In genomic region chr8:128450390-128451032, GRCm38 (mm10) we compare ENCODE assay signal across 9 mouse cellular contexts.
A peak's percentile ranks its signal among the peaks of the same experiment; 100 is the strongest.
DNase-seq lines count a peak whose midpoint lies in the region; ATAC-seq lines count a peak whose summit lies in the region.
"Had no signal": no experiment of that assay in that cellular context is flagged by ENCODE, and none has a peak within 500 bp of the region (broad histone marks: within the 10 kb centered on the region; RNA-seq: fewer than 3 reads in every experiment).

No protein-coding gene starts in this region.

- 67% methylated on average over 9 of the region's 9 CpGs for WGBS in intestine, embryonic 15.5 days
- 67% methylated on average over 9 of the region's 9 CpGs for WGBS in intestine, embryonic 16.5 days
- WGBS in hindbrain, embryonic 10.5 days = 63% methylated on average over 9 of the region's 9 CpGs
- 44% methylated on average over 9 of the region's 9 CpGs for WGBS in midbrain, embryonic 13.5 days

- no peak overlapping the region for H3K4me2 ChIP-seq in intestine, embryonic 15.5 days (replicated peaks)
- no peak overlapping the region for H3K4me2 ChIP-seq in intestine, embryonic 16.5 days (ENCODE audit: low read depth, low read length)
- 0 out of 2 replicates have a peak overlapping the region, but pooled peaks have one; percentile 11 for H3K4me2 ChIP-seq in midbrain, embryonic 13.5 days (replicated peaks)

- no peak overlapping the region for H3K9ac ChIP-seq in intestine, embryonic 15.5 days
- no peak overlapping the region for H3K9ac ChIP-seq in intestine, embryonic 16.5 days (ENCODE audit: low read depth, low read length)
- H3K9ac ChIP-seq in midbrain, embryonic 13.5 days (replicated peaks) = no peak overlapping the region

- no peaks in the 10 kb centered on the region for H3K9me3 ChIP-seq in intestine, embryonic 15.5 days
- no peaks in the 10 kb centered on the region for H3K9me3 ChIP-seq in intestine, embryonic 16.5 days (ENCODE audit: control insufficient read depth, low read length)
- H3K9me3 ChIP-seq in hindbrain, embryonic 10.5 days = no peaks in the 10 kb centered on the region
- H3K9me3 ChIP-seq in midbrain, embryonic 13.5 days = no peaks in the 10 kb centered on the region

- H3K4me1 ChIP-seq in intestine, embryonic 15.5 days (replicated peaks) = no peaks in the 10 kb centered on the region
- H3K4me1 ChIP-seq in intestine, embryonic 16.5 days (ENCODE audit: control insufficient read depth, insufficient read depth, low read length) = no peaks in the 10 kb centered on the region
- peaks cover 13% of the 10 kb centered on the region for H3K4me1 ChIP-seq in hindbrain, embryonic 10.5 days (replicated peaks)
- peaks cover 8% of the 10 kb centered on the region for H3K4me1 ChIP-seq in midbrain, embryonic 13.5 days (replicated peaks)

- peak; percentile 23 for DNase-seq in embryo, embryonic 11.5 days (ENCODE audit: low read depth, low spot score)
- DNase-seq in hindbrain, embryonic 10.5 days (ENCODE audit: low spot score) = no peak
- DNase-seq: lung, adult 18-20 months had no signal

- peak overlapping the region; percentile 32; the same call in 1 of the 2 replicates for H3K27ac ChIP-seq in intestine, embryonic 15.5 days
- no peak overlapping the region for H3K27ac ChIP-seq in intestine, embryonic 16.5 days (ENCODE audit: low read length)
- H3K27ac ChIP-seq in hindbrain, embryonic 10.5 days = peak overlapping the region; percentile 62
- peak overlapping the region; percentile 69 for H3K27ac ChIP-seq in midbrain, embryonic 13.5 days

- no peak overlapping the region for H3K4me3 ChIP-seq in intestine, embryonic 15.5 days (replicated peaks)
- no peak overlapping the region for H3K4me3 ChIP-seq in intestine, embryonic 16.5 days (ENCODE audit: low read length)
- H3K4me3 ChIP-seq in hindbrain, embryonic 10.5 days = no peak overlapping the region
- no peak overlapping the region for H3K4me3 ChIP-seq in midbrain, embryonic 13.5 days (replicated peaks)

- no peak for ATAC-seq in intestine, embryonic 15.5 days
- no peak; the same call in 1 of the 2 replicates for ATAC-seq in intestine, embryonic 16.5 days
- no peak for ATAC-seq in midbrain, embryonic 13.5 days
- no peak for ATAC-seq in monocyte, adult 5-6 weeks (replicated peaks; ENCODE audit: insufficient number of reproducible peaks, low FRiP score, low TSS enrichment, poor library complexity, severe bottlenecking)
- no peak for ATAC-seq in inflammation-experienced regulatory T-cells, adult 6 months
- no peak for ATAC-seq in CD4-positive, CD25-positive, alpha-beta regulatory T cell, adult 4 months

- no peaks in the 10 kb centered on the region for H3K27me3 ChIP-seq in intestine, embryonic 15.5 days (replicated peaks)
- H3K27me3 ChIP-seq in intestine, embryonic 16.5 days (replicated peaks; ENCODE audit: control insufficient read depth, insufficient read depth, low read length) = no peaks in the 10 kb centered on the region
- H3K27me3 ChIP-seq in hindbrain, embryonic 10.5 days (ENCODE audit: insufficient read depth, poor library complexity, severe bottlenecking) = no peaks in the 10 kb centered on the region
- no peaks in the 10 kb centered on the region for H3K27me3 ChIP-seq in midbrain, embryonic 13.5 days

- H3K36me3 ChIP-seq in intestine, embryonic 15.5 days = no peaks in the 10 kb centered on the region
- H3K36me3 ChIP-seq in intestine, embryonic 16.5 days (ENCODE audit: control insufficient read depth, insufficient read depth, low read length) = no peaks in the 10 kb centered on the region
- no peaks in the 10 kb centered on the region for H3K36me3 ChIP-seq in hindbrain, embryonic 10.5 days
- H3K36me3 ChIP-seq in midbrain, embryonic 13.5 days = no peaks in the 10 kb centered on the region
